Mouse (Mus musculus) stomach, embryonic 14.5 days (tissue): ENCODE measurements around the gene Rufy1. TPM values are rescaled to one million over a fixed set of nuclear protein-coding genes. Genes with fewer than 3 reads are reported as not detected.
A peak's percentile ranks its signal among the peaks of the same experiment; 100 is the strongest.
"Not testable (repeated sequence)": the region's sequence is repeated elsewhere in the genome, so short reads cannot be mapped to it uniquely, and the experiment has no call there.

ENCODE experiments used
- ATAC-seq: fragments of 200-750 bp; cut with Nextera tagmentation; 2 replicates; pipeline ENCODE4 v1.8.0; 2017; ENCODE audit warnings: low read depth, moderate TSS enrichment; ENCODE audit not compliant: insufficient number of reproducible peaks, insufficient read depth, low FRiP score
- H3K27ac ChIP-seq: fragments of 300-500 bp; sonication (generic); 2 replicates; pipeline ENCODE4 v1.5.1; 2014; ENCODE audit warnings: mild to moderate bottlenecking, low read length, moderate library complexity, mixed read lengths
- H3K27me3 ChIP-seq: fragments of 300-500 bp; sonication (generic); 2 replicates; pipeline ENCODE4 v1.6.1; 2014; ENCODE audit warnings: low read length, control low read depth, mixed read lengths; ENCODE audit not compliant: control insufficient read depth, insufficient read depth
- H3K36me3 ChIP-seq: fragments of 300-500 bp; sonication (generic); 2 replicates; pipeline ENCODE4 v1.6.1; 2014; ENCODE audit warnings: mild to moderate bottlenecking, control low read depth, low read length, moderate library complexity, mixed read lengths; ENCODE audit not compliant: control insufficient read depth, insufficient read depth
- H3K4me1 ChIP-seq: fragments of 300-500 bp; sonication (generic); 2 replicates; pipeline ENCODE4 v1.6.1; 2014; ENCODE audit warnings: low read length, control low read depth, mixed read lengths; ENCODE audit not compliant: control insufficient read depth, insufficient read depth
- H3K4me2 ChIP-seq: fragments of 300-500 bp; sonication (generic); replicated peaks from 2 replicates; pipeline ENCODE4 v1.6.1; 2014; ENCODE audit warnings: low read depth, low read length, control low read depth
- H3K4me3 ChIP-seq: fragments of 300-500 bp; sonication (generic); 2 replicates; pipeline ENCODE4 v1.5.1; 2014; ENCODE audit warnings: low read depth, low read length, control low read depth
- H3K9ac ChIP-seq: fragments of 300-500 bp; sonication (generic); replicated peaks from 2 replicates; pipeline ENCODE4 v1.6.1; 2014; ENCODE audit warnings: low read depth, mild to moderate bottlenecking, control low read depth, low read length, moderate library complexity, mixed read lengths
- H3K9me3 ChIP-seq: fragments of 300-500 bp; sonication (generic); 2 replicates; pipeline ENCODE4 v1.6.1; 2016; ENCODE audit warnings: low read depth, low read length, control low read depth; ENCODE audit not compliant: control insufficient read depth
- WGBS: fragments of 180-500 bp; shearing (Covaris S2); extraction: QIAGEN DNeasy Blood & Tissue Kit; methylation state at CpG from one replicate; pipeline ENCODE4 v1.1.7; 2014; 5-methylcytosine and 5-hydroxymethylcytosine counted together
- polyA plus RNA-seq: library from polyadenylated mRNA; unstranded; fragments of >200 nt; fragmentation: Nextera tagmentation; extraction: Ambion mirVana; gene quantifications from 2 replicates; pipeline ENCODE4 v1.2.1, GENCODE M21; 2014

The Rufy1 gene
- polyA plus RNA-seq, 1 experiment from 2014 or later, result 23.0 TPM

DNA sequence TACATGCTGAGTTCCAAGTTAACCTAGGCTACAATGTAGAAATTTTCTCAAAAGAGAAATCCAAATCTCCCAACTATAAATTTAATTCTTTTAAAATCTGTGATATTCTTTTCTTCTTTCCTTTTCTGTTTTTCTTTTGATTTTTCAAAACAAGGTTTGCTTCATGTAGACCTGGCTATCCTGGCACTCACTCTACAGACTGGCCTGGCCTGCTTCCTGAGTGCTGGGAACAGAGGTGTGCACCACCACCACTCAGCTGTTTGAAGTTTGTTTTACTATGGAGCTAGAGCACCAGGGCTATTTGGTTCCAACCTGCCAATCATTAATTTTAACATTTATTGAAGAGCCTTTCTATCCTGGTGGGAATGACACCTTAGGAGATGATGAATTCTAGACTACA is 57.8 kb downstream of the Rufy1 start:
- Histone ChIP-seq H3K9me3 (no peaks in the 10 kb centered on the region), H3K4me2 (no peak overlapping the region), H3K4me1 (peaks cover 9% of the 10 kb centered on the region; the same call in 1 of the 2 replicates), H3K27ac (no peak overlapping the region), H3K4me3 (no peak overlapping the region), H3K27me3 (no peaks in the 10 kb centered on the region), H3K9ac (no peak overlapping the region), H3K36me3 (no peaks in the 10 kb centered on the region)
- ATAC-seq, result no peak

DNA sequence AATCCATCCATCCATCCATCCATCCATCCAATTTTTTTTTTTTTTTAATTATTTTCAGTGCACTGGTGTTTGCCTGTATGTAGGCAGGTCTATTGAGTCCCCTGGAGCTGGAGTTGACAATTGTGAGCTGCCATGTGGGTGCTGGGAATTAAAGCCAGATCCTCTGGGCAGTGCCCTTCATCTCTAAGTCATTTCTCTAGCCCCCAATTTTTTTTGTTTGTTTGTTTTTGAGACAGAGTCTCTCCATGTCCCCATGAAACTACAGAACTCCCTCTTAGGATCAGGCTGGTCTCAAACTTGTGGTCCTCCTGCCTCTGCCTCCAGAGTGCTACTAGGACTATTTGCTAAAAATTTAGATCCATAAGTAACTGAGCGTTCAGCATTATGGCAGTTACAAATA is 59.0 kb downstream of the Rufy1 start:
- no peak overlapping the region for H3K27ac ChIP-seq
- H3K9me3 ChIP-seq, result no peaks in the 10 kb centered on the region
- H3K27me3 ChIP-seq, result no peaks in the 10 kb centered on the region
- H3K4me2 ChIP-seq, result peak overlapping the region; percentile 58
- WGBS, result 97% methylated on average over 1 of the region's 1 CpGs
- H3K36me3 ChIP-seq, result no peaks in the 10 kb centered on the region
- no peak for ATAC-seq
- H3K9ac ChIP-seq, result no peak overlapping the region
- H3K4me3 ChIP-seq, result peak overlapping the region; percentile 32; the same call in 1 of the 2 replicates
- H3K4me1 ChIP-seq, result peaks cover 9% of the 10 kb centered on the region; the same call in 1 of the 2 replicates

DNA sequence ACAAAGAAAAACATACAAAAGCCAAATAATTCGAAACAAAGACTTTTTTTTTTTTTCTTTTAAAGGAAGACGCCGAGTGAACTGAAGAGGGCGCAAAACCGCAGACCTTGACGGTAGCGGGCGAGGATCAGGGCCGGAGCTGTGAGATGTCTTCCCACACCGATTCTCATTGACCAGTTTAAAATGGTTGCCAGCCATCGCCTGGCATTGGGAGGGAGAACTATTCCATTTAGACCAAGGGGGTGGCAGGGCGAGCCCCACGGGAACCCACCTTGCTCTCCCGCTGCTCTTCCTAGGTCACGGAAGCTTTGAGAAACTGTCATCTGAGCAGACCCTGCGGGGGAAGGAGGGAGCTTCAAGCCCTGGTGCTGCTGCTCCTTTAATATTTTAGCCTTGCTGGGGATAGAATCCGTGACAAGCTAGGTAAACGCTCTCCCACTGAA is 59.5 kb downstream of the Rufy1 start:
- H3K9ac ChIP-seq, result peak overlapping the region; percentile 29
- no peaks in the 10 kb centered on the region for H3K36me3 ChIP-seq
- peak overlapping the region; percentile 58 for H3K4me2 ChIP-seq
- peaks cover 7% of the 10 kb centered on the region; the same call in 1 of the 2 replicates for H3K4me1 ChIP-seq
- 3% methylated on average over 18 of the region's 18 CpGs for WGBS
- no peaks in the 10 kb centered on the region for H3K27me3 ChIP-seq
- no peaks in the 10 kb centered on the region for H3K9me3 ChIP-seq
- H3K27ac ChIP-seq, result no peak overlapping the region
- no peak for ATAC-seq
- peak overlapping the region; percentile 32 for H3K4me3 ChIP-seq

DNA sequence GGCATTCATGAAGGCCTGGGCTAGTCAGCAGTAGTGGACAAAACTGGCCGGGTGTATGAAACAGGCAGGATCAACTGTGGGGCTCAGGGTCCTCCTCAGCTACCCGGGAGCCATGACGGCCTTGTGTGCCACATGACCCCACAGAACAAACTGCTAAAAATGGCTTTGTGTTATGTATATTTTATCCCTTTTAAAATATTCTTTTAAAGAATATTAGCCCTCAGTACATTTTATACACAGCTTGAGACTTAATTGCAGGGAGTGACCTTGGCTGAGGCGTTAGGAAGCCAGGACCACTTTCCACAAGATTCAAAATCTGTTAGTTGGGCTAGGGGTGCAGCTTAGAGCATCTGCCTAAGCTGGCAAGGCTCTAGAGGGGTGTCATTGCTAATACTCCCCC is 60.0 kb downstream of the Rufy1 start:
- Histone ChIP-seq H3K9ac (peak overlapping the region; percentile 29), H3K4me3 (no peak overlapping the region), H3K9me3 (no peaks in the 10 kb centered on the region), H3K4me2 (peak overlapping the region; percentile 58), H3K4me1 (0 out of 2 replicates have a peak, but pooled peaks cover 4% of the 10 kb centered on the region), H3K27ac (no peak overlapping the region), H3K36me3 (no peaks in the 10 kb centered on the region), H3K27me3 (no peaks in the 10 kb centered on the region)
- 0 out of 2 replicates have a peak, but pooled peaks have one; percentile 64 for ATAC-seq
- WGBS, result 64% methylated on average over 4 of the region's 4 CpGs

DNA sequence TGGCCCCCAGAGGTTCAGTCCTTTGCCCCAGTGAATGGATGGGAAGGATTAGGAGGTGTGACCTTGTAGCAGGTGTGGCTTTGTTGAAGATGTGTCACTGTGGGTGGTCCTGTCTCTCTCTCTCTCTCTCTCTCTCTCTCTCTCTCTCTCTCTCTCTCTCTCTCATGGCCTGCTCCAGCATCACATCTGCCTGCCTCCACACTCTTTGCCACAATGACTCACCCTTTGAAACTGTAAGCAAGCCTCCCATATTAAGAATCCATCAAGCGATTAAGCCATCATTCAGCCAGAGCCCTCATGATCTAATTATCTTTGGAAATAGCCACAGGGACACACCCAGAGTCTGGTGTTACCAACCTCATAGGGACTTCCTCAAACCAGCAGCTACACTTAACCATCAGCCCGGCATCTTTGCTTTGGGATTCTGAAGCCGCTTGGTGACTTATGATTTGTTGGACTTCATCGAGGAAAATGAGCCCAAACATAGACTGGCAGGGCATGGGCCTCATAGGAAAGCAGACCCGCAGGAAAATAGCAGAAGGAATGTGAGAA is 61.5 kb downstream of the Rufy1 start:
- ATAC-seq, result no peak
- 74% methylated on average over 5 of the region's 5 CpGs for whole genome bisulfite sequencing
- no peaks in the 10 kb centered on the region for H3K36me3 ChIP-seq

DNA sequence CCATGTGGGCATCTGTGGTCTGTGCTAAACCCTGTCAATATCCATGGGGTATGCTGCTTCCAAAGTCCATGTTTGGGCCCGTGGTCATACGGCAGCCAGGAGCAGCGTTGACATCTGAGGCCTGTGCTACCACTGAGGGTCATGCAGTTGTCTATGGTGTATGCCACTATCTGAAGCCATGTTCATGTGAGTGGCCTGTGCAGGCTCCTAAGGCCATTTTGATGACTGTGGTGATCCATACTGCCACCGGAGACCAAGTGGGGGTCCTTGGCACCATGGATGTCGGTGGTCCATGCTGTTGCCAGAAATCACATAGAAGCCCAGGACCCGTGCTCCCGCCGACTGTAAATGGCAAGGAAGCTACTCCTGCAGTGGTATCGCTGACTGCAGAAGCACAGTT is 63.4 kb downstream of the Rufy1 start:
- H3K4me2 ChIP-seq, result no peak overlapping the region
- no peaks in the 10 kb centered on the region for H3K9me3 ChIP-seq
- no peak for ATAC-seq
- H3K36me3 ChIP-seq, result no peaks in the 10 kb centered on the region
- no peaks in the 10 kb centered on the region for H3K27me3 ChIP-seq
- no peak overlapping the region for H3K27ac ChIP-seq
- 0 out of 2 replicates have a peak, but pooled peaks cover 4% of the 10 kb centered on the region for H3K4me1 ChIP-seq
- no peak overlapping the region for H3K9ac ChIP-seq
- H3K4me3 ChIP-seq, result no peak overlapping the region
- 91% methylated on average over 9 of the region's 9 CpGs for WGBS

More for the DNA sequence above, 61.5 kb downstream of the Rufy1 start:
- Histone ChIP-seq H3K4me3 (no peak overlapping the region), H3K4me1 (0 out of 2 replicates have a peak, but pooled peaks cover 4% of the 10 kb centered on the region), H3K4me2 (no peak overlapping the region), H3K9me3 (no peaks in the 10 kb centered on the region), H3K27me3 (no peaks in the 10 kb centered on the region), H3K27ac (no peak overlapping the region), H3K9ac (no peak overlapping the region)

DNA sequence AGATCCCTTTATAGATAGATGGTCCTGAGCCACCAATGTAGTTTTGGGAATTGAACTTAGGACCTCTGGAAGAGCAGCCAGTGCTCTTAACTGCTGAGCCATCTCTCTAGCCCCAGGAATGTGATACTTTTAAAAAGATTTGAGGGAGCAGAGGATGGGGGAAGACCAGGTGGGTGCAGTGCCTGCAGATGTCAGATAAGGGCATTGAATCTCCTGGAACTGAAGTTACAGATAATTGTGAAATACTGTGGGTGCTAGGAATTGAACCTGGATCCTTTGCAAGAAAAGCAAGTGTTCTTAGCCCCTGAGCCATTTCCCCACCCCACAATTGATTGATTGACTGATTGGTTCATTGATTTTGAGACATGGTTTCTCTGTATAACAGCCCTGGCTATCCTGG is 65.6 kb downstream of the Rufy1 start:
- no peak for ATAC-seq
- H3K4me3 ChIP-seq, result no peak overlapping the region

DNA sequence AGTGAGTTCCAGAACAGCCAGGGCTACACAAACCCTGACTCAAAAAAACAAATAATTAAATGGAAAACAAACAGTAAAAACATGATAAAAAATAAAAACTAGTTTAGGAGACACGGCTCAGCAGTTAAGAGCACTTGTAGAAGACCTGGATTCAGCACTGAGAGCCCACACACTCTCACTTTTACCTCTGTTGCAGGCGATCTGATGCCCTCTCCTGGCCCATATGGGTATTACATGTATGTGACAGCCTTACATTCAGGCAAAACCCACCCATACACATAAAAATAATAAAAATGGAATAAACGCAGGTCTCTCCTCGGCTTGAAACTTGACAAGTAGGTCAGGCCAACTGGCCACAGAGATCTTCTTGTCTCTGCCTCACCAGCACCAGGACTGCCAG is 66.4 kb downstream of the Rufy1 start:
- Histone ChIP-seq H3K4me2 (no peak overlapping the region), H3K27me3 (no peaks in the 10 kb centered on the region), H3K4me1 (no peaks in the 10 kb centered on the region), H3K9me3 (no peaks in the 10 kb centered on the region), H3K27ac (no peak overlapping the region), H3K36me3 (no peaks in the 10 kb centered on the region), H3K4me3 (no peak overlapping the region), H3K9ac (no peak overlapping the region)
- no peak for ATAC-seq
- WGBS, result 10% methylated on average over 4 of the region's 4 CpGs

More for the DNA sequence above, 65.6 kb downstream of the Rufy1 start:
- no peak overlapping the region for H3K9ac ChIP-seq
- no peaks in the 10 kb centered on the region for H3K36me3 ChIP-seq
- H3K27ac ChIP-seq, result no peak overlapping the region
- H3K9me3 ChIP-seq, result no peaks in the 10 kb centered on the region
- H3K4me1 ChIP-seq, result no peaks in the 10 kb centered on the region
- no peaks in the 10 kb centered on the region for H3K27me3 ChIP-seq
- no peak overlapping the region for H3K4me2 ChIP-seq

DNA sequence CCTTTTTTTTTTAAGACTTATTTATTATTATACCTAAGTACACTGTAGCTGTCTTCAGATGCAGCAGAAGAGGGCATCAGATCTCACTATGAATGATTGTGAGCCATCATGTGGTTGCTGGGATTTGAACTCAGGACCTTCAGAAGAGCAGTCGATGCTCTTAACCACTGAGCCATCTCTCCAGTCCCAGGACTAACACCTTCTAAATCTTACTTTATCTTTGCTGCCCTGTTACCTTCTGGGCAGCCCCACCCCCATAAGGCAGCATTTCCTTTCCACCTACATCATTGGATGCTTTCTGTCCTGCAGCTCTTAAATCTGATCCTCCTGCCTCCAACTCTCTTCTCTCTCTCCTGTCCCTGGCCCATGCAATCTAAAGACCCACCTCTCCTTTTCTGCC is 69.6 kb downstream of the Rufy1 start:
- not testable (repeated sequence) for H3K4me3 ChIP-seq, ATAC-seq, H3K9me3 ChIP-seq, H3K9ac ChIP-seq, H3K4me2 ChIP-seq, H3K27ac ChIP-seq, H3K4me1 ChIP-seq, H3K36me3 ChIP-seq, H3K27me3 ChIP-seq
- 91% methylated on average over 1 of the region's 1 CpGs for WGBS
